Comparison of ENCODE assay signal across 24 mouse cellular contexts in the genomic region with DNA sequence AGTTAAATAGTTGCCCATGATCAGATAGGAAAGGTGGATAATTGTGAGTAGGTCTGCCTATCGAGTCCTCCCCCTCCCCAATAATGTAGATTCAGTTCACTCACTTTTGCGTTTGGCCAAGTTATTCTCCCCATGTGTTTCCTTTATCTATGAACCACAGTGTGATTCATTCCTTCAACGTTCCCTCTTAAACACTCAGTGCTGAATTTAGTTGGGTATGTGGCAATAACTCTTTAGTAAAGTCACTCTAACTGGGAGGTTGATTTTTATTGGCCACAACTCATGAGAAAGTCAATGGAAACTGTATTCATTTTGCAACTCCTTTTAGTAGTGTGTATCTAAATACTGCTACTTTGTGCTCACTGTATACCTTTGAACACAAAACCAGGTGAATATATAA.
DNase-seq lines count a peak whose midpoint lies in the region; ATAC-seq and TF ChIP-seq lines count a peak whose summit lies in the region.
"Had no signal": no experiment of that assay in that cellular context is flagged by ENCODE, and none has a peak within 500 bp of the region (broad histone marks: within the 10 kb centered on the region; RNA-seq: fewer than 3 reads in every experiment).

No protein-coding gene starts in this region.

- H3K27ac ChIP-seq in embryonic fibroblast, embryonic 13.5 days (ENCODE audit: insufficient read depth, low read length), result peak overlapping the region; percentile 58; the same call in 1 of the 2 replicates
- H3K27ac ChIP-seq in hindbrain, embryonic 16.5 days (ENCODE audit: low read depth, low read length), result no peak overlapping the region
- H3K27ac ChIP-seq in gastrocnemius, adult 2 months, result no peak overlapping the region
- H3K27ac ChIP-seq in forebrain, embryonic 12.5 days, result no peak overlapping the region
- H3K27ac ChIP-seq: embryonic facial prominence, embryonic 13.5 days; embryonic facial prominence, embryonic 15.5 days had no signal

- DNase-seq in 3134 (ENCODE audit: extremely low read depth, insufficient read length, low spot score) (peak; percentile 6), 3T3-L1 (ENCODE audit: low read depth, low spot score) (peak; percentile 25)
- DNase-seq in thymus, postnatal 0 days (ENCODE audit: low spot score), result no peak
- DNase-seq in gastrocnemius, adult 2 months, result no peak
- DNase-seq: adrenal gland, adult 8-10 months; adrenal gland, postnatal 14 days; adrenal gland, postnatal 36 days; B cell, adult 2 months; cerebellum, adult 11-12 months; cerebellum, adult 8-10 months; cerebellum, adult 9-11 months; cerebellum, postnatal 14 days; cerebellum, postnatal 36 days; embryo, embryonic 11 days had no signal

- ATAC-seq in hindbrain, embryonic 16.5 days, result no peak
- ATAC-seq in forebrain, embryonic 12.5 days (ENCODE audit: low FRiP score), result no peak
- ATAC-seq: activated CD4-positive, CD25-positive, alpha-beta regulatory T cell, adult 4 months; forebrain, embryonic 14.5 days; forebrain, embryonic 16.5 days; Patski had no signal

- no peaks in the 10 kb centered on the region for H3K27me3 ChIP-seq in C2C12 (ENCODE audit: control insufficient read depth, insufficient read depth, insufficient read length)
- H3K27me3 ChIP-seq in hindbrain, embryonic 16.5 days (replicated peaks; ENCODE audit: control insufficient read depth, insufficient read depth, low read length), result no peaks in the 10 kb centered on the region
- no peaks in the 10 kb centered on the region for H3K27me3 ChIP-seq in forebrain, embryonic 12.5 days
- H3K27me3 ChIP-seq: embryonic facial prominence, embryonic 13.5 days; embryonic facial prominence, embryonic 15.5 days; Patski had no signal

- H3K4me3 ChIP-seq in C2C12 (ENCODE audit: insufficient read depth, poor library complexity, severe bottlenecking), result no peak overlapping the region
- H3K4me3 ChIP-seq in embryonic fibroblast, embryonic 13.5 days (ENCODE audit: insufficient read depth, low read length), result no peak overlapping the region
- H3K4me3 ChIP-seq in hindbrain, embryonic 16.5 days (ENCODE audit: low read length), result no peak overlapping the region
- H3K4me3 ChIP-seq in gastrocnemius, adult 2 months, result no peak overlapping the region
- no peak overlapping the region for H3K4me3 ChIP-seq in forebrain, embryonic 12.5 days (replicated peaks)
- H3K4me3 ChIP-seq: embryonic facial prominence, embryonic 13.5 days; embryonic facial prominence, embryonic 15.5 days had no signal

- H3K4me2 ChIP-seq in hindbrain, embryonic 16.5 days (ENCODE audit: low read length), result no peak overlapping the region
- H3K4me2 ChIP-seq in forebrain, embryonic 12.5 days, result no peak overlapping the region
- H3K4me2 ChIP-seq: embryonic facial prominence, embryonic 13.5 days; embryonic facial prominence, embryonic 15.5 days had no signal

- no peak overlapping the region for H3K9ac ChIP-seq in hindbrain, embryonic 16.5 days (ENCODE audit: low read depth, low read length)
- no peak overlapping the region for H3K9ac ChIP-seq in forebrain, embryonic 12.5 days
- H3K9ac ChIP-seq: embryonic facial prominence, embryonic 13.5 days; embryonic facial prominence, embryonic 15.5 days had no signal

- intact Hi-C loops in gastrocnemius, adult 2 months (cut with DNase I), result no loop called here

- TF ChIP-seq POLR2A in embryonic fibroblast, embryonic 13.5 days (IDR thresholded peaks at IDR 0.05; ENCODE audit: low read depth, low read length), result no peak

- H3K36me3 ChIP-seq in C2C12 (ENCODE audit: control insufficient read depth, insufficient read depth), result no peaks in the 10 kb centered on the region
- H3K36me3 ChIP-seq in hindbrain, embryonic 16.5 days (ENCODE audit: control insufficient read depth, insufficient read depth, low read length), result no peaks in the 10 kb centered on the region
- H3K36me3 ChIP-seq in forebrain, embryonic 12.5 days (replicated peaks), result no peaks in the 10 kb centered on the region
- H3K36me3 ChIP-seq: embryonic facial prominence, embryonic 13.5 days; embryonic facial prominence, embryonic 15.5 days had no signal

- H3K4me1 ChIP-seq in embryonic fibroblast, embryonic 13.5 days (ENCODE audit: control insufficient read depth, insufficient read depth, low read length), result peaks cover 5% of the 10 kb centered on the region
- no peaks in the 10 kb centered on the region for H3K4me1 ChIP-seq in hindbrain, embryonic 16.5 days (ENCODE audit: control insufficient read depth, insufficient read depth, low read depth, low read length)
- H3K4me1 ChIP-seq in forebrain, embryonic 12.5 days, result no peaks in the 10 kb centered on the region

- WGBS in hindbrain, embryonic 16.5 days, result 94% methylated on average over 3 of the region's 3 CpGs
- WGBS in forebrain, embryonic 12.5 days, result 89% methylated on average over 3 of the region's 3 CpGs

- no peaks in the 10 kb centered on the region for H3K79me2 ChIP-seq in C2C12 (ENCODE audit: control insufficient read depth, insufficient read depth)

- no peaks in the 10 kb centered on the region for H3K9me3 ChIP-seq in hindbrain, embryonic 16.5 days (ENCODE audit: control insufficient read depth, low read length)
- H3K9me3 ChIP-seq in forebrain, embryonic 12.5 days, result no peaks in the 10 kb centered on the region
- H3K9me3 ChIP-seq: embryonic facial prominence, embryonic 13.5 days; embryonic facial prominence, embryonic 15.5 days had no signal

- H3ac ChIP-seq in C2C12 (ENCODE audit: control insufficient read depth, insufficient read length, low read depth), result no peak overlapping the region

- H3K79me3 ChIP-seq in C2C12 (ENCODE audit: low read depth), result no peaks in the 10 kb centered on the region

- no peak for TF ChIP-seq CTCF in C2C12 (IDR thresholded peaks at IDR 0.05; ENCODE audit: control insufficient read depth, insufficient read depth, insufficient read length)
- no peak for TF ChIP-seq CTCF in embryonic fibroblast, embryonic 13.5 days (IDR thresholded peaks at IDR 0.05; ENCODE audit: borderline replicate concordance, insufficient read depth, low read length)
- TF ChIP-seq CTCF in gastrocnemius, adult 2 months (IDR thresholded peaks at IDR 0.05), result no peak

TF ChIP-seq in C2C12, 6 proteins besides CTCF, POLR2A, EP300 and RAD21:
- peak; percentile 18 for TF ChIP-seq CEBPB (IDR thresholded peaks at IDR 0.05; ENCODE audit: low read depth)
- TF ChIP-seq MAX (IDR thresholded peaks at IDR 0.05), result no peak

Comparison
In these comparisons a context has a peak if more than half of its experiments do, and no peak if none do; other contexts are left out.
1. DNase-seq: peak in 3134 (single experiment) and 3T3-L1 (single experiment); none in thymus, postnatal 0 days (single experiment) and gastrocnemius, adult 2 months (single experiment).